8 mouse cellular contexts compared by ENCODE assay signal in genomic region chr13:54738213-54738601, GRCm38 (mm10). TPM values are rescaled to one million over a fixed set of nuclear protein-coding genes. Genes with fewer than 3 reads are reported as not detected.
DNase-seq lines count a peak whose midpoint lies in the region; ATAC-seq lines count a peak whose summit lies in the region.

No protein-coding gene starts in this region.

- no peaks in the 10 kb centered on the region for H3K9me3 ChIP-seq in hindbrain, embryonic 15.5 days
- no peaks in the 10 kb centered on the region for H3K9me3 ChIP-seq in neural tube, embryonic 13.5 days

- no peak overlapping the region for H3K9ac ChIP-seq in hindbrain, embryonic 15.5 days
- H3K9ac ChIP-seq in neural tube, embryonic 13.5 days = peak overlapping the region; percentile 45; the same call in 1 of the 2 replicates

- peaks cover 15% of the 10 kb centered on the region; the same call in 1 of the 2 replicates for H3K27me3 ChIP-seq in hindbrain, embryonic 15.5 days
- H3K27me3 ChIP-seq in neural tube, embryonic 13.5 days = peaks cover 50% of the 10 kb centered on the region

- H3K4me2 ChIP-seq in hindbrain, embryonic 15.5 days = peak overlapping the region; percentile 47
- peak overlapping the region; percentile 48 for H3K4me2 ChIP-seq in neural tube, embryonic 13.5 days

- peaks cover 28% of the 10 kb centered on the region for H3K36me3 ChIP-seq in hindbrain, embryonic 15.5 days
- H3K36me3 ChIP-seq in neural tube, embryonic 13.5 days = peaks cover 69% of the 10 kb centered on the region

- peaks cover 22% of the 10 kb centered on the region for H3K4me1 ChIP-seq in hindbrain, embryonic 15.5 days (replicated peaks)
- H3K4me1 ChIP-seq in neural tube, embryonic 13.5 days (replicated peaks) = peaks cover 14% of the 10 kb centered on the region

- ATAC-seq in hindbrain, embryonic 15.5 days (ENCODE audit: low FRiP score, low read depth) = no peak
- ATAC-seq in neural tube, embryonic 13.5 days (ENCODE audit: low read depth) = no peak

- peak; percentile 72 for DNase-seq in left cerebral cortex, postnatal 4 days
- DNase-seq in left cerebral cortex, postnatal 14 days (ENCODE audit: low spot score in 2 of 2) = no peak
- DNase-seq in cerebellum, adult 9-11 months = peak; percentile 76
- DNase-seq in embryo, embryonic 9.5 days (ENCODE audit: extremely low spot score) = no peak
- DNase-seq in spleen, adult 12 weeks (ENCODE audit: low spot score) = no peak
- no peak for DNase-seq in frontal cortex, postnatal 10 days (ENCODE audit: low spot score in 2 of 2)

- intact Hi-C loops in left cerebral cortex, postnatal 4 days (cut with DNase I) = no loop called here
- intact Hi-C loops in left cerebral cortex, postnatal 14 days (cut with DNase I) = no loop called here

- H3K27ac ChIP-seq in hindbrain, embryonic 15.5 days (replicated peaks) = no peak overlapping the region
- no peak overlapping the region for H3K27ac ChIP-seq in neural tube, embryonic 13.5 days (replicated peaks)

- 5% methylated on average over 29 of the region's 34 CpGs for WGBS in hindbrain, embryonic 15.5 days
- WGBS in neural tube, embryonic 13.5 days = 4% methylated on average over 34 of the region's 34 CpGs

- peak overlapping the region; percentile 2; the same call in 1 of the 2 replicates for H3K4me3 ChIP-seq in hindbrain, embryonic 15.5 days
- H3K4me3 ChIP-seq in neural tube, embryonic 13.5 days = peak overlapping the region; percentile 27

RNA-seq across cellular contexts. Expression of gene Gprin1, which starts 11.5 kb away (rescaled TPM):
- total RNA-seq in left cerebral cortex, postnatal 4 days (2021) = 100 to 1,000 TPM; 277 to 278 TPM
- 100 to 1,000 TPM; 151 to 168 TPM for total RNA-seq in left cerebral cortex, postnatal 14 days (2021)
- polyA plus RNA-seq in hindbrain, embryonic 15.5 days (2015; fragmentation: Nextera tagmentation; extraction: Ambion mirVana) = 24.8 and 33.9 TPM in 2 replicates
- 12.2 and 17.5 TPM in 2 replicates for polyA plus RNA-seq in neural tube, embryonic 13.5 days (2015; fragmentation: Nextera tagmentation; extraction: Ambion mirVana)

RNA-seq across cellular contexts. Expression of gene Sncb, which starts 28.2 kb away (rescaled TPM):
- total RNA-seq in left cerebral cortex, postnatal 4 days (2021) = 100 to 1,000 TPM; 331 to 383 TPM
- total RNA-seq in left cerebral cortex, postnatal 14 days (2021) = 100 to 1,000 TPM; 873 to 922 TPM
- polyA plus RNA-seq in hindbrain, embryonic 15.5 days (2015; fragmentation: Nextera tagmentation; extraction: Ambion mirVana) = 77.2 and 95.2 TPM in 2 replicates
- 21.1 and 21.6 TPM in 2 replicates for polyA plus RNA-seq in neural tube, embryonic 13.5 days (2015; fragmentation: Nextera tagmentation; extraction: Ambion mirVana)

RNA-seq across cellular contexts. Expression of gene Cdhr2, which starts 36.9 kb away (rescaled TPM):
- total RNA-seq in left cerebral cortex, postnatal 4 days (2021) = under 1 TPM; 0.12 to 0.26 TPM
- under 1 TPM; 0.24 to 0.36 TPM for total RNA-seq in left cerebral cortex, postnatal 14 days (2021)
- polyA plus RNA-seq in hindbrain, embryonic 15.5 days (2015; fragmentation: Nextera tagmentation; extraction: Ambion mirVana) = 0.17 and 0.26 TPM in 2 replicates
- 0.06 and 0.07 TPM in 2 replicates for polyA plus RNA-seq in neural tube, embryonic 13.5 days (2015; fragmentation: Nextera tagmentation; extraction: Ambion mirVana)

RNA-seq across cellular contexts. Expression of gene Rnf44, which starts 44.5 kb away (rescaled TPM):
- total RNA-seq in left cerebral cortex, postnatal 4 days (2021) = 100 to 1,000 TPM; 111 to 114 TPM
- total RNA-seq in left cerebral cortex, postnatal 14 days (2021) = 100 to 1,000 TPM; 138 to 149 TPM
- 90.7 and 91.5 TPM in 2 replicates for polyA plus RNA-seq in hindbrain, embryonic 15.5 days (2015; fragmentation: Nextera tagmentation; extraction: Ambion mirVana)
- 84.2 and 92.9 TPM in 2 replicates for polyA plus RNA-seq in neural tube, embryonic 13.5 days (2015; fragmentation: Nextera tagmentation; extraction: Ambion mirVana)

RNA-seq across cellular contexts. Expression of gene Eif4e1b, which starts 45.6 kb away (rescaled TPM):
- not detected for total RNA-seq in left cerebral cortex, postnatal 4 days (2021)
- total RNA-seq in left cerebral cortex, postnatal 14 days (2021) = not detected
- not detected in 2 replicates for polyA plus RNA-seq in hindbrain, embryonic 15.5 days (2015; fragmentation: Nextera tagmentation; extraction: Ambion mirVana)
- not detected in 2 replicates for polyA plus RNA-seq in neural tube, embryonic 13.5 days (2015; fragmentation: Nextera tagmentation; extraction: Ambion mirVana)

Comparison
In these comparisons a context has a peak if more than half of its experiments do, and no peak if none do; other contexts are left out.
1. DNase-seq: peak in left cerebral cortex, postnatal 4 days (single experiment) and cerebellum, adult 9-11 months (single experiment); none in left cerebral cortex, postnatal 14 days (0 of 2), embryo, embryonic 9.5 days (single experiment), spleen, adult 12 weeks (single experiment) and frontal cortex, postnatal 10 days (0 of 2).